Mouse (Mus musculus): ENCODE data around the gene Chst15. TPM values are rescaled to one million over a fixed set of nuclear protein-coding genes. Genes with fewer than 3 reads are reported as not detected.

Gene Chst15
- polyA plus RNA-seq, 1 experiment from 2014 or later, result 6.2 TPM

GRCm38 (mm10) chr7:132343146-132343545, 26.1 kb upstream of the Chst15 start:
- no peaks in the 10 kb centered on the region for H3K27me3 ChIP-seq (ENCODE audit: control insufficient read depth, insufficient read depth, low read length)

GRCm38 (mm10) chr7:132339041-132339839, 22.2 kb upstream of the Chst15 start:
- H3K4me1 ChIP-seq (ENCODE audit: control insufficient read depth, insufficient read depth, low read length), result peaks cover 5% of the 10 kb centered on the region
- no peak overlapping the region for H3K4me3 ChIP-seq (ENCODE audit: low read length)
- peak; percentile 45; the same call in 1 of the 2 replicates for ATAC-seq (replicated peaks; ENCODE audit: extremely low read depth, insufficient read depth, low FRiP score)
- no peak overlapping the region for H3K4me2 ChIP-seq (ENCODE audit: low read depth, low read length)
- H3K9me3 ChIP-seq (replicated peaks; ENCODE audit: control insufficient read depth, low read length), result no peaks in the 10 kb centered on the region
- H3K27me3 ChIP-seq (ENCODE audit: control insufficient read depth, insufficient read depth, low read length), result no peaks in the 10 kb centered on the region
- no peak overlapping the region for H3K9ac ChIP-seq (ENCODE audit: low read length)
- H3K36me3 ChIP-seq (ENCODE audit: control insufficient read depth, insufficient read depth), result no peaks in the 10 kb centered on the region
- 50% methylated on average over 14 of the region's 14 CpGs for WGBS
- H3K27ac ChIP-seq (ENCODE audit: low read length), result peak overlapping the region; percentile 87

More at GRCm38 (mm10) chr7:132343146-132343545, 26.1 kb upstream of the Chst15 start:
- Histone ChIP-seq H3K4me3 (ENCODE audit: low read length) (no peak overlapping the region), H3K9me3 (replicated peaks; ENCODE audit: control insufficient read depth, low read length) (no peaks in the 10 kb centered on the region), H3K4me1 (ENCODE audit: control insufficient read depth, insufficient read depth, low read length) (no peaks in the 10 kb centered on the region), H3K27ac (ENCODE audit: low read length) (no peak overlapping the region), H3K9ac (ENCODE audit: low read length) (no peak overlapping the region), H3K4me2 (ENCODE audit: low read depth, low read length) (no peak overlapping the region), H3K36me3 (ENCODE audit: control insufficient read depth, insufficient read depth) (no peaks in the 10 kb centered on the region)
- ATAC-seq (replicated peaks; ENCODE audit: extremely low read depth, insufficient read depth, low FRiP score), result no peak
- 75% methylated on average over 2 of the region's 2 CpGs for WGBS

- Histone ChIP-seq H3K9me3 (replicated peaks; ENCODE audit: control insufficient read depth, low read length) (no peaks in the 10 kb centered on the region), H3K27me3 (ENCODE audit: control insufficient read depth, insufficient read depth, low read length) (no peaks in the 10 kb centered on the region), H3K4me2 (ENCODE audit: low read depth, low read length) (no peak overlapping the region), H3K4me1 (ENCODE audit: control insufficient read depth, insufficient read depth, low read length) (peaks cover 5% of the 10 kb centered on the region), H3K9ac (ENCODE audit: low read length) (no peak overlapping the region), H3K36me3 (ENCODE audit: control insufficient read depth, insufficient read depth) (no peaks in the 10 kb centered on the region), H3K4me3 (ENCODE audit: low read length) (no peak overlapping the region), H3K27ac (ENCODE audit: low read length) (peak overlapping the region; percentile 87)
- no peak for ATAC-seq (replicated peaks; ENCODE audit: extremely low read depth, insufficient read depth, low FRiP score)
- WGBS, result 61% methylated on average over 6 of the region's 6 CpGs
These were observed 21.3 kb upstream of the Chst15 start for GRCm38 (mm10) chr7:132338350-132338749.

GRCm38 (mm10) chr7:132337268-132337917, 20.4 kb upstream of the Chst15 start:
- Histone ChIP-seq H3K9ac (ENCODE audit: low read length) (no peak overlapping the region), H3K4me3 (ENCODE audit: low read length) (no peak overlapping the region), H3K4me1 (ENCODE audit: control insufficient read depth, insufficient read depth, low read length) (peaks cover 5% of the 10 kb centered on the region), H3K9me3 (replicated peaks; ENCODE audit: control insufficient read depth, low read length) (no peaks in the 10 kb centered on the region), H3K36me3 (ENCODE audit: control insufficient read depth, insufficient read depth) (no peaks in the 10 kb centered on the region), H3K4me2 (ENCODE audit: low read depth, low read length) (no peak overlapping the region), H3K27ac (ENCODE audit: low read length) (peak overlapping the region; percentile 87), H3K27me3 (ENCODE audit: control insufficient read depth, insufficient read depth, low read length) (no peaks in the 10 kb centered on the region)
- no peak for ATAC-seq (replicated peaks; ENCODE audit: extremely low read depth, insufficient read depth, low FRiP score)
- WGBS, result 80% methylated on average over 11 of the region's 11 CpGs

- no peak for ATAC-seq (replicated peaks; ENCODE audit: extremely low read depth, insufficient read depth, low FRiP score)
- Histone ChIP-seq H3K4me3 (ENCODE audit: low read length) (no peak overlapping the region), H3K9me3 (replicated peaks; ENCODE audit: control insufficient read depth, low read length) (no peaks in the 10 kb centered on the region), H3K36me3 (ENCODE audit: control insufficient read depth, insufficient read depth) (no peaks in the 10 kb centered on the region), H3K4me1 (ENCODE audit: control insufficient read depth, insufficient read depth, low read length) (peaks cover 5% of the 10 kb centered on the region), H3K27ac (ENCODE audit: low read length) (0 out of 2 replicates have a peak overlapping the region, but pooled peaks have one; percentile 19), H3K9ac (ENCODE audit: low read length) (no peak overlapping the region), H3K4me2 (ENCODE audit: low read depth, low read length) (no peak overlapping the region), H3K27me3 (ENCODE audit: control insufficient read depth, insufficient read depth, low read length) (no peaks in the 10 kb centered on the region)
- WGBS, result 39% methylated on average over 3 of the region's 3 CpGs
These were observed 19.8 kb upstream of the Chst15 start for GRCm38 (mm10) chr7:132336781-132337180.

- Histone ChIP-seq H3K4me2 (ENCODE audit: low read depth, low read length) (no peak overlapping the region), H3K27me3 (ENCODE audit: control insufficient read depth, insufficient read depth, low read length) (no peaks in the 10 kb centered on the region; the same call in 1 of the 2 replicates), H3K36me3 (ENCODE audit: control insufficient read depth, insufficient read depth) (no peaks in the 10 kb centered on the region), H3K4me1 (ENCODE audit: control insufficient read depth, insufficient read depth, low read length) (peaks cover 5% of the 10 kb centered on the region), H3K27ac (ENCODE audit: low read length) (no peak overlapping the region), H3K4me3 (ENCODE audit: low read length) (no peak overlapping the region), H3K9ac (ENCODE audit: low read length) (no peak overlapping the region), H3K9me3 (replicated peaks; ENCODE audit: control insufficient read depth, low read length) (no peaks in the 10 kb centered on the region)
- ATAC-seq (replicated peaks; ENCODE audit: extremely low read depth, insufficient read depth, low FRiP score), result no peak
- WGBS, result 81% methylated on average over 4 of the region's 4 CpGs
These were observed 18.3 kb upstream of the Chst15 start for GRCm38 (mm10) chr7:132335367-132335766.

GRCm38 (mm10) chr7:132333078-132333477, 16.1 kb upstream of the Chst15 start:
- H3K4me3 ChIP-seq (ENCODE audit: low read length), result no peak overlapping the region
- H3K9ac ChIP-seq (ENCODE audit: low read length), result no peak overlapping the region
- H3K4me1 ChIP-seq (ENCODE audit: control insufficient read depth, insufficient read depth, low read length), result peaks cover 5% of the 10 kb centered on the region
- H3K27ac ChIP-seq (ENCODE audit: low read length), result no peak overlapping the region
- H3K9me3 ChIP-seq (replicated peaks; ENCODE audit: control insufficient read depth, low read length), result no peaks in the 10 kb centered on the region
- 64% methylated on average over 1 of the region's 1 CpGs for WGBS
- no peak overlapping the region for H3K4me2 ChIP-seq (ENCODE audit: low read depth, low read length)
- ATAC-seq (replicated peaks; ENCODE audit: extremely low read depth, insufficient read depth, low FRiP score), result no peak
- H3K27me3 ChIP-seq (ENCODE audit: control insufficient read depth, insufficient read depth, low read length), result no peaks in the 10 kb centered on the region; the same call in 1 of the 2 replicates
- no peaks in the 10 kb centered on the region for H3K36me3 ChIP-seq (ENCODE audit: control insufficient read depth, insufficient read depth)

- H3K9me3 ChIP-seq (replicated peaks; ENCODE audit: control insufficient read depth, low read length), result no peaks in the 10 kb centered on the region
- H3K4me3 ChIP-seq (ENCODE audit: low read length), result no peak overlapping the region
- H3K27ac ChIP-seq (ENCODE audit: low read length), result no peak overlapping the region
- no peak for ATAC-seq (replicated peaks; ENCODE audit: extremely low read depth, insufficient read depth, low FRiP score)
- H3K4me2 ChIP-seq (ENCODE audit: low read depth, low read length), result no peak overlapping the region
- H3K36me3 ChIP-seq (ENCODE audit: control insufficient read depth, insufficient read depth), result no peaks in the 10 kb centered on the region
- no peak overlapping the region for H3K9ac ChIP-seq (ENCODE audit: low read length)
- peaks cover 4% of the 10 kb centered on the region for H3K4me1 ChIP-seq (ENCODE audit: control insufficient read depth, insufficient read depth, low read length)
- 62% methylated on average over 11 of the region's 11 CpGs for WGBS
- H3K27me3 ChIP-seq (ENCODE audit: control insufficient read depth, insufficient read depth, low read length), result no peaks in the 10 kb centered on the region; the same call in 1 of the 2 replicates
These were observed 15.1 kb upstream of the Chst15 start for GRCm38 (mm10) chr7:132332176-132332575.

- Histone ChIP-seq H3K27ac (ENCODE audit: low read length) (no peak overlapping the region), H3K9me3 (replicated peaks; ENCODE audit: control insufficient read depth, low read length) (no peaks in the 10 kb centered on the region), H3K4me3 (ENCODE audit: low read length) (no peak overlapping the region), H3K36me3 (ENCODE audit: control insufficient read depth, insufficient read depth) (no peaks in the 10 kb centered on the region), H3K9ac (ENCODE audit: low read length) (no peak overlapping the region), H3K27me3 (ENCODE audit: control insufficient read depth, insufficient read depth, low read length) (no peaks in the 10 kb centered on the region; the same call in 1 of the 2 replicates), H3K4me2 (ENCODE audit: low read depth, low read length) (no peak overlapping the region), H3K4me1 (ENCODE audit: control insufficient read depth, insufficient read depth, low read length) (peaks cover 7% of the 10 kb centered on the region; the same call in 1 of the 2 replicates)
- ATAC-seq (replicated peaks; ENCODE audit: extremely low read depth, insufficient read depth, low FRiP score), result no peak
- 73% methylated on average over 1 of the region's 1 CpGs for WGBS
These were observed 13.2 kb upstream of the Chst15 start for GRCm38 (mm10) chr7:132330179-132330578.

All from heart, embryonic 16.5 days (tissue).